Mouse (Mus musculus): ENCODE data around the gene Acsl3. TPM values are rescaled to one million over a fixed set of nuclear protein-coding genes. Genes with fewer than 3 reads are reported as not detected.

Gene Acsl3
- polyA plus RNA-seq, 1 experiment from 2014 or later = 88.6 TPM

DNA sequence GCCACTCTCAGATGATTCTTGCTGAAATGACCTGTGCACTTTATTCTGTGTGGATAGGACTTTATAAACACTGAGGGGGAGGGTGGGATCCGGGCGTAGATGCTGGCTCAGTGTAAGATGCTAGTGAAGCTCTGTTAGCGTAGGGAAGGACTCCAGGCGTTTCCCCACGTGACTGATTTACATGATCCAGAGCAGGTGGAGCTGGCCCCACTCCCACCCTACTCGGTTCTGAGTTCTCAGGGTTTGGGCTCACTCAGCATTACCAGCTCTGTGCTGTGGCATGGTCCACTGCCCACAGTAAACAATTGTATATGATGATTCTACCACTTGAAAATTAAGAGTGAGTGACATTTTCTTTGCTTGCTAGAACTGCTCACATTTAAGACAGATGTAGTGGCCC is 40.5 kb downstream of the Acsl3 start:
- 84% methylated on average over 6 of the region's 6 CpGs for WGBS
- Histone ChIP-seq H3K9me3 (ENCODE audit: control insufficient read depth, low read length) (no peaks in the 10 kb centered on the region), H3K4me2 (replicated peaks; ENCODE audit: low read depth, low read length) (no peak overlapping the region), H3K9ac (ENCODE audit: low read depth, low read length) (no peak overlapping the region), H3K36me3 (ENCODE audit: control insufficient read depth, insufficient read depth, low read length) (peaks cover 8% of the 10 kb centered on the region; the same call in 1 of the 2 replicates), H3K27me3 (ENCODE audit: control insufficient read depth, insufficient read depth, low read length) (no peaks in the 10 kb centered on the region), H3K27ac (ENCODE audit: low read depth, low read length) (no peak overlapping the region), H3K4me1 (replicated peaks; ENCODE audit: control insufficient read depth, insufficient read depth, low read length) (no peaks in the 10 kb centered on the region), H3K4me3 (ENCODE audit: low read depth, low read length) (no peak overlapping the region)
- DNase-seq (ENCODE audit: low spot score) (no peak), ATAC-seq (ENCODE audit: low FRiP score) (no peak)

DNA sequence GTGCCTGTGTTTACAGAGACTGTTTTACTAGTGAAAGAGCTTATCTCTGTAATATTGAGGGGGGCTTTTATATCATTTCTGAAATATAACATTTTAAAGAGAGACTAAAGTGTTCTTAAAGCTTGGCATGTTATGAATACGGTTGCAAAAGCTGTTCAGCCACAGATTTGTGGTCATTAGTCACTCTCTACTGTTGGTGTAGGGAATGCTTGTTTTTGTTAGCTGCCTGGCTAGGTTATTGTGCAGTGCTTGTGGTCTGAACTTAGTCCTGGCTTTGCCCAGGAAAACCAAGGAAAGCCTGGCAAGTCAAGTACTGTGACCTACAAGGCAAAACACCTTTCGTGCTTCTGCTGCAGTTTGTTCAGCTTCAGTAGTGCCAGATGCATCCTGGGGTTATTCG is 44.1 kb downstream of the Acsl3 start:
- 95% methylated on average over 3 of the region's 3 CpGs for WGBS
- H3K4me3 ChIP-seq (ENCODE audit: low read depth, low read length) = no peak overlapping the region
- no peak overlapping the region for H3K4me2 ChIP-seq (replicated peaks; ENCODE audit: low read depth, low read length)
- H3K4me1 ChIP-seq (replicated peaks; ENCODE audit: control insufficient read depth, insufficient read depth, low read length) = no peaks in the 10 kb centered on the region
- peaks cover 17% of the 10 kb centered on the region for H3K36me3 ChIP-seq (ENCODE audit: control insufficient read depth, insufficient read depth, low read length)
- ATAC-seq (ENCODE audit: low FRiP score) = no peak
- DNase-seq (ENCODE audit: low spot score) = no peak
- H3K27ac ChIP-seq (ENCODE audit: low read depth, low read length) = no peak overlapping the region
- no peaks in the 10 kb centered on the region for H3K27me3 ChIP-seq (ENCODE audit: control insufficient read depth, insufficient read depth, low read length)
- H3K9ac ChIP-seq (ENCODE audit: low read depth, low read length) = no peak overlapping the region
- no peaks in the 10 kb centered on the region for H3K9me3 ChIP-seq (ENCODE audit: control insufficient read depth, low read length)

DNA sequence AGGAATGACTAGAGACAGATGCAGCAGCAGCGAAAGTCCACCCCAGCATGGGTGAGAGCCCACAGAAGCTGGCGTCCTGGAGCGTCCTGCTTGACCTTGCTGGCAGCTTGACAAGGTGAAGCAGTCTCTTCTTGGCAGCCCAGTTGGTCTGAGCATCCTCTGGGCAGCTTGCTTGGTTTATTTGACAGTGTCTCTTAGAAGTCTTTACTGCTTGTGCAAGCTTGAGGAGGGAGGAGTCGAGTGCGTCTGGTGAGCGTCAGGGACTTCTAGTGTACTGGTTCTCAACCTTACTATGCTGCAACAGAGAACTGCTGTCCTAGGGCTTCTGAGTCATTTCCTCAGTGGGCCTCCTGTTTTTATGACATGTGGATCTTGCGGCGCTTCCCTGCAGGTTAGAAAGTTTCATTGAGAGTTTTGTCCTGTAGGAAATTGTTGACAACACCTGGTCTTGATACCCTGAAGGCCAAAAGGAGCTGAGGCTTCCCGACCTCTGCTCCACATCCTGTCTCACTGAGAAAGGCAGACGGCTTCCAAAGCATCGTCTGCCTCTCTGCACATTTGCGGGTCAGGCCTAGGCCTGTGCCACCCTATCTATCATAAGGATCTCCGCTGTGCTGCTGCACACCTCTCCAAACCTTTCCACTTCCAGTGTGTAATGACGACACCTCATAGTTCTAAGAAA is 44.8 kb downstream of the Acsl3 start:
- no peaks in the 10 kb centered on the region for H3K9me3 ChIP-seq (ENCODE audit: control insufficient read depth, low read length)
- WGBS = 88% methylated on average over 14 of the region's 14 CpGs
- H3K27ac ChIP-seq (ENCODE audit: low read depth, low read length) = no peak overlapping the region
- no peaks in the 10 kb centered on the region for H3K27me3 ChIP-seq (ENCODE audit: control insufficient read depth, insufficient read depth, low read length)
- DNase-seq (ENCODE audit: low spot score) = no peak
- H3K4me2 ChIP-seq (replicated peaks; ENCODE audit: low read depth, low read length) = no peak overlapping the region
- peaks cover 17% of the 10 kb centered on the region for H3K36me3 ChIP-seq (ENCODE audit: control insufficient read depth, insufficient read depth, low read length)
- H3K9ac ChIP-seq (ENCODE audit: low read depth, low read length) = no peak overlapping the region
- H3K4me1 ChIP-seq (replicated peaks; ENCODE audit: control insufficient read depth, insufficient read depth, low read length) = no peaks in the 10 kb centered on the region
- no peak for ATAC-seq (ENCODE audit: low FRiP score)
- H3K4me3 ChIP-seq (ENCODE audit: low read depth, low read length) = no peak overlapping the region

DNA sequence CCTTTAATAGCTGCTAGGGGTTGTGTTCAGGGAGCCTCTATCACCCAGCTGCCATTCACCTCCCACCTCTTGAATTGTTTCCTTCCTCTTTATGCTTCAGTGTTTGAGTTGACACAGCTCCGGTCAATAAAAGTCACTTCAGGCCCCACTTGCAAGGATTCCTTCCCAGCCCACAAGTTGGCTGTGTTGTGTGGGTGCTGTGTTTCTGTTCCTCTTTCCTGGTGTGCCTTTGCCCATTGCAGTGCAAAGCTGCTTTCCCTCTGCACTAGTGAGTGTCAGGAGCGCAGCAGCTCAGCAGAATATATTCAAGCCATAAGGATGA is 45.3 kb downstream of the Acsl3 start:
- ATAC-seq (ENCODE audit: low FRiP score) = no peak
- Histone ChIP-seq H3K4me1 (replicated peaks; ENCODE audit: control insufficient read depth, insufficient read depth, low read length) (no peaks in the 10 kb centered on the region), H3K36me3 (ENCODE audit: control insufficient read depth, insufficient read depth, low read length) (peaks cover 17% of the 10 kb centered on the region), H3K4me2 (replicated peaks; ENCODE audit: low read depth, low read length) (no peak overlapping the region), H3K9ac (ENCODE audit: low read depth, low read length) (no peak overlapping the region), H3K27me3 (ENCODE audit: control insufficient read depth, insufficient read depth, low read length) (no peaks in the 10 kb centered on the region), H3K4me3 (ENCODE audit: low read depth, low read length) (no peak overlapping the region), H3K27ac (ENCODE audit: low read depth, low read length) (no peak overlapping the region), H3K9me3 (ENCODE audit: control insufficient read depth, low read length) (no peaks in the 10 kb centered on the region)
- no peak for DNase-seq (ENCODE audit: low spot score)
- WGBS = 93% methylated on average over 2 of the region's 2 CpGs

DNA sequence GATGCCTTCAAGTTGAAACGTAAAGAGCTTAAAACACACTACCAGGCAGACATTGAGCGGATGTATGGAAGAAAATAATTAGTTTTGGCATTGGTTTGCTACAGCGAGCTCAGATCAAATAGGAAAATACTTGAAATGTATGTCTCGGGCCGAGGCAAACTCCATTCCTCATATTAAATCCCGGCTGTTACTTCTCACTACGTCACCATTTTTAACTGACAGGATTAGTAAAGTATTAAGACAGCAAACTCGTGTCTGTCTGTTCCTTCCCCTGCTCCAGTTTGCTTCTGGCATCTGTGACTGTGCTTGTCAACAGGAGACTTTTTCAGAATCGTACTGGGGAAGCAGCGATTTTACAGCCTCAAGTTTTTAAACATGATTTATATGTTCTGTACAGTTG is 48.7 kb downstream of the Acsl3 start:
- H3K27ac ChIP-seq (ENCODE audit: low read depth, low read length) = no peak overlapping the region
- H3K4me3 ChIP-seq (ENCODE audit: low read depth, low read length) = no peak overlapping the region
- no peak overlapping the region for H3K4me2 ChIP-seq (replicated peaks; ENCODE audit: low read depth, low read length)
- no peaks in the 10 kb centered on the region for H3K27me3 ChIP-seq (ENCODE audit: control insufficient read depth, insufficient read depth, low read length)
- 90% methylated on average over 10 of the region's 10 CpGs for WGBS
- H3K36me3 ChIP-seq (ENCODE audit: control insufficient read depth, insufficient read depth, low read length) = peaks cover 13% of the 10 kb centered on the region
- no peaks in the 10 kb centered on the region for H3K4me1 ChIP-seq (replicated peaks; ENCODE audit: control insufficient read depth, insufficient read depth, low read length)
- no peak overlapping the region for H3K9ac ChIP-seq (ENCODE audit: low read depth, low read length)
- ATAC-seq (ENCODE audit: low FRiP score) = no peak
- no peaks in the 10 kb centered on the region for H3K9me3 ChIP-seq (ENCODE audit: control insufficient read depth, low read length)
- no peak for DNase-seq (ENCODE audit: low spot score)

DNA sequence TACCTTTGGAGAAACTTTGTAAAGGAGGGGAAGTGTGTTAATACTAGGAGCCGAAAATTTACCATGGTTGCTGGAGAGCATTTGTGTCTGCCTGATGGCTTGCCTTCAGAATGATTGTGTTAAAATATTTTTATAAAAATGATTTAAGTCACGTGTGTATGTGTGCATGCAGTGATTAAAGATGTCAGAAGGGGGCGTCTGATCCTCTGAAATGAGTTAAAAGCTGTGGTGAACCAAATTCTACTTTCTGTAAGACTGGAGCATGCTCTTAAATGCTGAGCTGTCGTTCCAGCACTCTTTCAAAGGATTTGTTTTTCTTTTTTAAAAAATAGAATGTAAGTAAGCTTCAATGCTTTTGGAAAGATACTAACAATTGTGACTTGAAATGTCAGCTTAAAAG is 49.7 kb downstream of the Acsl3 start:
- Histone ChIP-seq H3K4me3 (ENCODE audit: low read depth, low read length) (no peak overlapping the region), H3K27ac (ENCODE audit: low read depth, low read length) (no peak overlapping the region), H3K36me3 (ENCODE audit: control insufficient read depth, insufficient read depth, low read length) (peaks cover 13% of the 10 kb centered on the region), H3K9me3 (ENCODE audit: control insufficient read depth, low read length) (no peaks in the 10 kb centered on the region), H3K27me3 (ENCODE audit: control insufficient read depth, insufficient read depth, low read length) (no peaks in the 10 kb centered on the region), H3K4me1 (replicated peaks; ENCODE audit: control insufficient read depth, insufficient read depth, low read length) (no peaks in the 10 kb centered on the region), H3K9ac (ENCODE audit: low read depth, low read length) (no peak overlapping the region), H3K4me2 (replicated peaks; ENCODE audit: low read depth, low read length) (no peak overlapping the region)
- ATAC-seq (ENCODE audit: low FRiP score) (no peak), DNase-seq (ENCODE audit: low spot score) (peak; percentile 23)
- 71% methylated on average over 4 of the region's 4 CpGs for WGBS

DNA sequence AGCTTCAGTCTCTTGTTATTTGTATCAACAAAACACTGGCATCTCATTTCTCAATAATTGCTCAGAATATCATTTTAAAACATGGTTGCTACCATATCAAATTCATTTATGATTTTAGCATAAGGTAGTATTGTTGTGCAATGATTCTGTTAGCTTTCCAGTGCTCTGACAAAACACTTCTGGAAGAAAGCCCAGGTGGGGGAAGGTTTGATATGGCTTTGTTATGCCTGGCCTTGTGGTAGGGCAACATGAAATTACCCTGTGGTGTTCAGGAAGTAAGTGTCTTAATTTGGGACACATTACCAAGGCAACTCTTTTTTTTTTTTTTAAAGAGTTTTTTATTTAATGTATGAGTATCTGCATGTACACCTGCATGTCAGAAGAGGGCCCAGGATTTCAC is 52.4 kb downstream of the Acsl3 start:
- DNase-seq (ENCODE audit: low spot score) = no peak
- H3K27me3 ChIP-seq (ENCODE audit: control insufficient read depth, insufficient read depth, low read length) = no peaks in the 10 kb centered on the region
- no peak overlapping the region for H3K4me3 ChIP-seq (ENCODE audit: low read depth, low read length)
- ATAC-seq (ENCODE audit: low FRiP score) = no peak
- H3K9ac ChIP-seq (ENCODE audit: low read depth, low read length) = no peak overlapping the region
- no peak overlapping the region for H3K4me2 ChIP-seq (replicated peaks; ENCODE audit: low read depth, low read length)
- no peaks in the 10 kb centered on the region for H3K9me3 ChIP-seq (ENCODE audit: control insufficient read depth, low read length)
- no peaks in the 10 kb centered on the region for H3K4me1 ChIP-seq (replicated peaks; ENCODE audit: control insufficient read depth, insufficient read depth, low read length)
- no peak overlapping the region for H3K27ac ChIP-seq (ENCODE audit: low read depth, low read length)
- no peaks in the 10 kb centered on the region for H3K36me3 ChIP-seq (ENCODE audit: control insufficient read depth, insufficient read depth, low read length)

DNA sequence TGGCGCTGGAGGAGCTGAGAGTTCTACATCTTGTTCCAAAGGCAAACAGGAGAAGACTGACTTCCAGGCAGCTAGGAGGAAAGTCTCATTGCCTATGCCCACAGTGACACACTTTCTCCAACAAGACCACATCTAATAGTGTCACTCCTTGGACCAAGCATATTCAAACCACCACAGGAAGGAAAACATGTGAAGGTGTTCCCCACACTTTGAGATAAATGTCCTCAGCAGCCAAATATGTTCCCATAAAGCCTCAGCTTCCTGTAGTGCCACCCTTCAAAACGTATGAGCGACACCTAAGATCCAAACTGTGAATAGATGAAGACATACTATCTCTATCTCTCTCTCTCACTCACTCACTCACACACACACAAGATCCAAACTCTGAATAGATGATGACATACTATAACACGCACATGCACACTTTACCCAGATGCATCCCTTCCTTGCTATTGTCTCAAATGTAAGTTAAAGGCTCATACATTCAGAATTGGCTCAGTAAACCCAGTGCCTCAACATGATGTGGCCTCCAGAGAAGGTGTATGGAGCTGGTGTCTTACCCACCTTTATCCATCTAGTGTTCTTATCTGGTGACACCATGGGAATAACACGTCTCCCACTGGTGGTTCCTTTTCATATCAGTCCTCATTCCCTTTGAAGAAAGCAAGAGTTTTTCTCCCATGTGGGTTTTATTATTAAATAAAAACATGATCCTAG is 53.1 kb downstream of the Acsl3 start:
- H3K9ac ChIP-seq (ENCODE audit: low read depth, low read length) = no peak overlapping the region
- no peaks in the 10 kb centered on the region for H3K27me3 ChIP-seq (ENCODE audit: control insufficient read depth, insufficient read depth, low read length)
- no peaks in the 10 kb centered on the region for H3K9me3 ChIP-seq (ENCODE audit: control insufficient read depth, low read length)
- ATAC-seq (ENCODE audit: low FRiP score) = no peak
- no peak for DNase-seq (ENCODE audit: low spot score)
- no peak overlapping the region for H3K4me3 ChIP-seq (ENCODE audit: low read depth, low read length)
- H3K4me1 ChIP-seq (replicated peaks; ENCODE audit: control insufficient read depth, insufficient read depth, low read length) = no peaks in the 10 kb centered on the region
- H3K27ac ChIP-seq (ENCODE audit: low read depth, low read length) = no peak overlapping the region
- no peaks in the 10 kb centered on the region for H3K36me3 ChIP-seq (ENCODE audit: control insufficient read depth, insufficient read depth, low read length)
- WGBS = 86% methylated on average over 5 of the region's 5 CpGs
- no peak overlapping the region for H3K4me2 ChIP-seq (replicated peaks; ENCODE audit: low read depth, low read length)

DNA sequence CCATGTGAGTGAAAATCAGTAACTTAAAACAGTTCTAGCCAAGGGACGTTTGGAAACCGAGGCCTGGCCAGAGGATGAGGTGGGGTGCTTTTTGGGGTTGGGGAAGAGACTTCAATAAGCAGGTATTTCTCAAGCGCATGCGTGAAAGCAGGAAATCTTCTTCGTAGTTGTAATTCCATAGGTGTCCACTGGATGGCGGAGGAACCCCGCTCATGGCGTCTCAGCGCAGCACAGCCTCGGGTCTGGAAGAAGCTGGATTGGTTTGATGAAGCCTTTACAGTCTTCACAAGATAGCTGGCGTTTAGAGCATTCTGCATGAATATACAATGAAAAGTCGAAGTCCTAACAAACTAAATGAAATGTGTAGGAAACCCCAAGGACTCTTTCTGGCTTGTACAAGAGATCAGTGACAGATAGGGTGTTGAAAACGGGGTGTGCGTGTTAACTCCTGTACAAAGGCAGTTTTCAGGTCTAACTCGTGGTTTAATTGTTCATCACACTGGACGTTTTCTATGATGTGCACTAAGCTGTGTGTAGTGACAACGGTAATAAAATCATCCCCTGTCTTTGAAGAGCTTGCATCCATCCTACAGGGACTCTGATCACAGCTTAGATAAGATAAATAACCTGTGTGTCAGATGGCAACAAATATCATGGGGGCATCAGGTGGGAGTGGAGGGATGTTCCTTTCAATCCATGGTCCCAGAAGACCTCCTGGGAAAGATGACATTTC is 67.0 kb downstream of the Acsl3 start:
- H3K9ac ChIP-seq (ENCODE audit: low read depth, low read length) = no peak overlapping the region
- H3K4me3 ChIP-seq (ENCODE audit: low read depth, low read length) = no peak overlapping the region
- no peak overlapping the region for H3K4me2 ChIP-seq (replicated peaks; ENCODE audit: low read depth, low read length)
- no peaks in the 10 kb centered on the region for H3K4me1 ChIP-seq (replicated peaks; ENCODE audit: control insufficient read depth, insufficient read depth, low read length)
- no peaks in the 10 kb centered on the region for H3K9me3 ChIP-seq (ENCODE audit: control insufficient read depth, low read length)
- 20% methylated on average over 17 of the region's 17 CpGs for WGBS
- H3K36me3 ChIP-seq (ENCODE audit: control insufficient read depth, insufficient read depth, low read length) = no peaks in the 10 kb centered on the region
- H3K27me3 ChIP-seq (ENCODE audit: control insufficient read depth, insufficient read depth, low read length) = no peaks in the 10 kb centered on the region
- ATAC-seq (ENCODE audit: low FRiP score) (peak; percentile 79), DNase-seq (ENCODE audit: low spot score) (peak; percentile 88)
- H3K27ac ChIP-seq (ENCODE audit: low read depth, low read length) = no peak overlapping the region
